Mouse (Mus musculus): Measurements from ENCODE around the gene Lemd2.

DNA sequence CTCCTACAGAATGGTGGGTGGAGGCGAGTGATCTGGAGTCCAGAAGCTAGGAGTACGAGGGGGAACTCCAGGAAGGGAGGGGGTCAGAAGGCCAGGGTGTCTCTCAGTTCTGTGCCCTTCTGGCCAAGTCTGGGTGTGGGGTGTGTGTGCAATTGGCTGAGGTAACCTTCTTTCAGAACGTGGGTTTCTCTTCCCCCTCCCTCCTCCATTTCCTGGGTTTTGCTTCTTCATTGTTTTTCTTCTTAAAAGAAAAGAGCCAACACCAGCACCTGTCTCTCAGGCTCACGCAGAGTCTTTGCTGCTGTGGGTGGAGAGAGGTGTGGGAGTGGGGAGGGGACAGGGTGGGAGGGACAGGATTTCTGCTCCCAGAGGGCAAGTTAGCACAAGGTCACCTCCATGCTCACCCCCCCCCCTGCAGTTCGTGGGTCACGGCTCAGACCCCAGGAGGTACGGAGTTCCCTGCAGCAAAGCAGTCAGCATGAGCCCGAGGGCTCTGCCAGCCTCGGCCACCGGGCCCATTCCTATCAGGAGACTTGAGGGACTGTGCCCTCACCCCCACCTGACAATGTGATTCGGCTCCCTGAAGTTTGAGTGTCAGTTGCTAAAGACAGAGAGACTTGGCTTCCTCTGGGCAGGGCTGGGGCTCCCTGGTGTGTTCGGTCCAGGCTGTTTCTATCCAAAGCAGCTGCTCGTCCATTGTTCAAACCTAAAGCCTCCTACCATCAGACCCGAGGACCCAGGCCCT lies 25.6 kb upstream of the Lemd2 start:
- TF ChIP-seq CTCF (IDR thresholded peaks at IDR 0.05; ENCODE audit: low read depth, low read length) (no peak), POLR2A (IDR thresholded peaks at IDR 0.05; ENCODE audit: extremely low read depth, insufficient read depth, low read length) (no peak)
